Mouse (Mus musculus) ovary, postnatal 10 days (tissue): ENCODE results near the gene Tmem199.

Source experiments
- DNase-seq: peaks from one replicate; pipeline ENCODE4 v3.0.0; 2022; ENCODE audit warnings: low spot score

Tmem199 gene

DNA sequence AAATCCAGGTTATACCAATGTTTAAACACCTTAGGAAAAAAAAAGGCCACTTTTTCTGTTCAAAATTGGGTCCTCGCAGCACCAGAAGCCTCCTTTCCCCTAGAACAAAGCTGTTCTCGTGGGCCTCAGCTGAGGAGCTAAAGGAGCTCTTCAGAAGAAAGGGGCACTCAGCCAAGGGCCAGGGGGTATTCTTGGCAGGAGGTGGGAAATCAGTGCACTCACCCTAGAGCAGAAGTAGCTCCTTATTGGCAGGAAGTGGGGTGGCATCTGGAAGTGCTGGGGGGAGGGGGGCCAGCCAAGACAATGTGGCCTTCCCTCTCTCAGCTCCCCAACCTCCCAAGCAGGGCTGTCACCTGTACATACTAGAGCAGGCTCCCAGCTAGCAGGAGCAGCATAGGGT lies 12.9 kb upstream of the Tmem199 start:
- no peak for DNase-seq

DNA sequence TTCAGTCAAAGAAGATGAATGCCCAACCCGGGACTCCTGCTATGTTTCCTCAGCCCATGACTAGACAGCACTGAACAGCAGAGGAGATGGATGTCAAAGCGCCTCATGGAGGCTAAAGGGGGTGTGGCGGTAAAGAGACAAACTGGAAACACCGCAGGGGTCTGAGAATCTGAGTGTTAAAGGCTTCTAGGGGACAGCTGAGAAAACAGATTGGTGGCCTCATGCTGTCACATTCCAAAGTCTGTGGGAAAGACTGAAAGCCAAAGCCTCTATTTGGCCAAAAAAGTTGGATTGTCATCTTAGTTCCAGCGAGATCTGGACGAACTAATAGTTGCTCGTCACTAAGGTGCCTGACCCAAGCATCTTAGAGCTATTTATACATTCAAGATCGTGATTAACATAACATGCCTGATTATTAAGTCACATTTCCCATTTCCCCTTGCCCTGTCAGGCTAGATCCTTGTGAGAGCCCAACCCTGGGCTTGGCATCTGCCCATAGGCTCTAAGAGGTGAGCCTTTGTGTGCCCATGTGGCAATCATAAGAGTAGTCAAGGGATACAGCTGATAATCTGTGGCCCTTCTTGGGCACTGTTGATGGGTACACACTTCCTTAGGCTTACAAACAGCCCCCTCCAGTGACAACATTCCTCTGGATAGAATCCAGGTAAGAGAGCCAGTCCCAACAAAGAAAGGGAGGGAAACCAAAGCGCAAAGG lies 11.4 kb upstream of the Tmem199 start:
- DNase-seq, result no peak

DNA sequence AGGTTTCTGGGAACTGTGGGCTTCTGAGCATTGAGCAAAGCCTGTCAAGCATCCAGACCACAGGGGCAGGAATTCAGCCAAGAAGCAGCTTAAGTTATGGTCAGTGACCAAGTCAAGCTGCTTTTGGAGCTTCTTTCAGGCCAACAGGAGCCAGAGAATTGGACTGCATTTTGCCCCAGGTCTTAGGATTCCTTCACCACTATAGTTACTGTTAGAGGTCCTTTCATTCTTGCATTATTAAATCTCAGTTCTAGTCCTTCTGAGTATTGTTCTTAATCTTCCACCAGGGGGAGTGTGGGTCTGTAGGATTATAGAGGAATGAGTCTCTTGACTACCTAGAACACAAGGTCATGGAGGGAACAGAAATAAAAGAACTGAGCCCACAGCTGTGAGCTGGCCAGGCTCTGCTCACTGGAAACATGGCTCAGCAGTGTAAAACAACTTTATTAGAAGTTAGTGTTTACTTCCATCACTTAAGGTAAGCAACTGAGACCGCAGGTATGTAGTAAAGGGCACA lies 10.6 kb upstream of the Tmem199 start:
- no peak for DNase-seq

DNA sequence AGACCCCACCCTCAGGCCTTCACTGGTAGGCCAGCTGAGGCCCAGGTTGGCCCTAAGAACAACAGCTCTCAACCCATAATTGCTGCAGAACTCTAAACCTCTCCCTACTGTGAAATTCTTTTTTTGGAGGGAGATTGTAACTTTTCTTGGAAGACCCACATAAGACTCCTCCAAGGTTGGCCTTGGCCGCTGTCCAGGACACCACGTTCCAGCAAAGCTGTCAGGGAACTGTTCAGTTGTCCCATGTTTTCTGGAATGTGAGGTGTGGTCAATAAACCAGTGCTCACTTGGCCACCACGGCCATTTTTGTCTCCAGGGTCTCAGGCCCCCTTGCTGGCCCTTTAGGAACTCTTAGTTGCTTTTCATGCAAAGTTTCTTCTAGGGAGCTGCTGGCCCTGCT lies 9.9 kb upstream of the Tmem199 start:
- no peak for DNase-seq

DNA sequence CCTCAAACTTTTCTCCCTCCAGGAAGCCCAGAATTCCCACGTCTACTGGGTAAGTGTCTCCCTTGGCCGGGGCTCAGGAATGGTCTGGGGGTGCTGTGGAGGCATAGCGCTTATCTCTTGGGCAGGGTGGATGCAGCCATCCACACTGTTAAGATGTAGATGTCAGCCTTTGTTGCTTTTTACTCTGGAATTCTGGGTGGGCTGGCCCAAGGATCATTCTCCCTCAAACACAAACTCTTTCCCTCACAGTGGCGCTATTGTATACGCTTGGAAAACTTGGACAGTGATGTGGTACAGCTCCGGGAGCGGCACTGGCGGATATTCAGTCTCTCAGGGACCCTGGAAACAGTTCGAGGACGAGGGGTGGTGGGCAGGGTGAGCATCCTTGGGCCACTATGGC lies 7.0 kb upstream of the Tmem199 start:
- DNase-seq, result no peak

DNA sequence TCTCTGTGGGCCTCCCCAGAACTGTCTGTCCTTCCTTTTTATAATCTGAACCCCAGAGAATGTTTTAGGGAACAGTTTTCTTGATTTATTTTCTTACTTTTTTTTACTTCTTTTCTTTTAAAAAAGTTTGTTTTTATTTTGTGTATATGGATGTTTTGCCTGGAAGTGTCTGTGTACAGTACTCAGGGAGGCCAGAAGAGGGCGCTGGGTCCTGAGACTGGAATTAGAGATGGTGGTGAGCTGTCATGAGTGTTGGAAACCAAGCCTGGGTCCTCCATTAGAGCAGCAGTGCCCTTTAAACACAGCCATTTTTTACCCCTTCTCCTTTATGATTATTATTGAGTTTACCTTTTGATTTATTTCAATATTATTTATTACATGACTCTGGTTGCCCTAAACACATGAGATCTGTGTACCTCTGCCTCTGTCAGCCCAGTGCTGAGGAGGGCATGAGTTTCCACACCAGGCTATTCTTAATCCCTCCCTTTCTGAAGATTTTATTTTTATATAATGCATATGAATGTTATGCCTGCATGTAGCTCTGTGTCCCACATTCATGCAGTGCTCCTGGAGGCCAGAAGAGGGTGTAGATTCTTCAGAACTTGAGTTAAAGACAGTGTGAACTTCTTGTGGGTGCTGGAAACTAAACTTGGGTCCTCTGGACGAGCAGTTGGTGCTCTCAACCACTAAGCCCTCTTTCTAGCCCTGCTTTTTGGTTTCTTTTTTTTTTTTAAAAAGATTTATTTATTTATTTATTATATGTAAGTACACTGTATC lies 3.8 kb upstream of the Tmem199 start:
- no peak for DNase-seq

DNA sequence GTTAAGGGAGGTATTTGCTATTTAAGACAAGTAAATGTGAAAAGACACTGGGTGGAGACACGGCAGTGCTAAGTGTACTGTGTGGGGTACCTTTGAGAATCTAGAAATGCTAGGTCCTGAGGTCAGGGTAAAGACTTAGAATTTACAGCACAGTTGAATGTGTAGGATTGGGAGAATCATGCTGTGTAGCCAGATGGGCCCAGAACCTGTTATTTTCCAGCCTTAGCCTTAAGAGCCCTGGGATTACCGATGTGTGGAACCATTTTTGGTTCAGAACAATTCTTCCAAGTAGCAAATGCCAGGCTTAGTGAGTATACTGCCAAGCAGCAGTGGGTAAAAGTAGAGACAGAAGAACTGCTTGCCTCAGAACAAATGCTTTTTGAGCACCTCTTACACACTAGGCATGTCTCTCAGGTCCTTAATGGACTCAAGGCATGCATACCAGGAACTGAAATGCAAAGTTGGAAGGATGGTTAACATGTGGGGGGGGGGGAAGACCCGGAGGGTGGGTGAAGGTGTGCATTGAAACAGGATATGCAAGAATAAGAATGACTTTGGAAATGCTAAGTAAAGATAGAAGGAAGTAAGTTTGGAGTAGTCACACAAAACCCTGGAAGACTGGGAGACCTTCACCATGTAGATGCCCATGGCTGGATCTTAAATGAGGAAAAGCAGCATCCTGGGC lies 1.3 kb upstream of the Tmem199 start:
- DNase-seq, result no peak

DNA sequence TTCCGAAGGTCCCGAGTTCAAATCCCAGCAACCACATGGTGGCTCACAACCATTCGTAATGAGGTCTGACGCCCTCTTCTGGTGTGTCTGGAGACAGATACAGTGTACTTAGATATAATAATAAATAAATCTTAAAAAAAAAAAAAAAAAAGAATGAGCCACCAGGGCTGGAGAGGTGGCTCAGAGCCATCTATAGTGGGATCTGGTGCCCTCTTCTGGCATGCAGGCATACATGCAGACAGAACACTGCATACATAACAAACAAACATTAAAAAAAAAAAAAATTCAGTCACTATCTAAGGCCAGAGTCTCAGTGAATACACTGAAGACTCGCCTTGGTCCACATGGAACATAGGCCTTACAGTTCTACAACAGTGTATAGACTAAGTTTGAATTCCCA lies 2.8 kb downstream of the Tmem199 start:
- DNase-seq, result no peak

DNA sequence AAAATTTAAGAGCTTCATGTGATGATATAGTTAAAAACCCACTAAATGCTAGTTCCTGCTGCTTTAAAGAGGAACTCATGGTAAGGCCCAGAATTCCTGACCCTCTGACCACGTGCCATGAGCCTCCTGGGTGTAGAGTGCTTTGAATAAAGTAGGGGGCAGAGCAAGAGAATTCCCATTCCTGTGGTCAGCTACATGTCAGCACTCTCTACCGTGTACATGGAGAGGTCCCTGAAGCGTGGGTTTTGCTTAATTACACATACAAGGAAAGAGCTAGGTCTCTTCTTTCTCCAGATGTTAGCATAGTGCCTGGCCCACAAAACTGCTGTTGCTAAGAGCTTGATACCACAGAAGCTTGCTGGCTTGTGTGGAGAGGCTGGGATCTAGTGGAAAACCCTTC lies 6.5 kb downstream of the Tmem199 start:
- DNase-seq, result no peak

DNA sequence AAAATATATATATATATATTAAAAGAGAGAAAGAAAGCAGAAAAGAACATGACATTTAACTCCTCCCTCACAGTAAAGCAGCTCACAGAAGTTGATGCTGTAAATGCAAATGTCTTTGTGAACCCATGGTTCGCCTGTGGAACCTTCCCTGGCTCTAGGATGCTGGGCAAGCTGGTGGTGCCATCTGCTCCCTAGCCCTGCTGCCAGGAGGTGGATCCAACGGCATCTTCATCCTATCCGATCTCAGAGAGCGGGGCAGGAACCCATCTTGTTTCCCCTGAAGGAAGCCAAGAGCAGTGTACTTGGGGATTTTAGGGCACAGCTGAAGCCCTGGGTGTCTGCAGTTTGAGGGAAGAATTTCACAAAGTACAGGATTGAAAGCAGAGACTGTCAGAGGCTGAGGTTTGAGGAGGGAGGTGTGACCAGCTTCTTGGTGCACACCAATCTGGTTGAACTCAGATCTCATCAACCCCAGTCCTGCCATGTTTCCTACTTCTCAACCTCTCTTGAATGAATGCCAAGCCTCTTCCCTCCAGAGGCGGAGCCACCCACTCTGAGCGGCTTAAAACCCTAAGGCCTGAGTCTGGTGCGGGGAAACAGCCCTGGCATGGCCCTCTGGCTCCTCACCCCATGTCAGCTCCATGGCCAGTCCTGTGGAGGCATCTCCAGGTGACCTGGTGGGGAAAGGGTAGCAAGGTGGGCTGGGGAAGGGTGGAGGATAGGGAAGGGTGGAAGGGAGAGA lies 8.9 kb downstream of the Tmem199 start, which contains the start of gene Sebox:
TSS of gene Sebox (plus strand) at position 539 of the 742 bp plus-strand sequence.
- no peak for DNase-seq

DNA sequence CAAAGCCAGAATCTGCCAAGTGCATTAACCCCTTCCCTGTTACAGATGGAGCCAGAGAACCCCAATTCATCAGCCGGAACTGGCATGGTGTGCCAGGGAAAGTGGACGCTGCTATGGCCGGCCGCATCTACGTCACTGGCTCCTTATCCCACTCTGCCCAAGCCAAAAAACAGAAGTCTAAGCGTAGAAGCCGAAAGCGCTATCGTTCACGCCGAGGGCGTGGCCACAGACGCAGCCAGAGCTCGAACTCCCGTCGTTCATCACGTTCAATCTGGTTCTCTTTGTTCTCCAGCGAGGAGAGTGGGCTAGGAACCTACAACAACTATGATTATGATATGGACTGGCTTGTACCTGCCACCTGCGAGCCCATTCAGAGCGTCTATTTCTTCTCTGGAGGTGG lies 10.4 kb downstream of the Tmem199 start:
- no peak for DNase-seq

DNA sequence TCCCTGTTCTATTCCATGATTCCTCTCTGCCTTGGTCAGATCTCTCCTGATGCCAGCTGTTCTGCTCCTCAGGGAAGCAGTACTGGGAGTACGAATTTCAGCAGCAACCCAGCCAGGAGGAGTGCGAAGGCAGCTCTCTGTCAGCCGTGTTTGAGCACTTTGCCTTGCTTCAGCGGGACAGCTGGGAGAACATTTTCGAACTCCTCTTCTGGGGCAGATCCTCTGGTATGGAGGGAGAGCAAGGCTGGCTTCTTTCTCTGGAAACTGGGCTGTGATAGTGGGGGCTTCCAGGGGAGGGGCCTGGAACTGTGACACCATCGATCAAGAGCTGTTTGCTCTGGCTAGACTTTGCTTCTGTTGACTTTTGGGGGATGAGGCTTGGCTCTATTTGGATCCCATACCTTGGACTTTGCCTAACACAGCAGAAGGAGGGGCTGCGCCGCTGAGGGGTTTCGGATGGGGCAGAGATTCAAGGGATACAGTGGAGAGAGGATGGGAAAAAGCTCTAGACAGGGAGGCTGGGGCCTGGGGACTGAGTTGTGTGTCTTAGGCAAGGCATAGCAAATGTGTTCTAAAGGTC lies 11.3 kb downstream of the Tmem199 start:
- DNase-seq, result no peak

DNA sequence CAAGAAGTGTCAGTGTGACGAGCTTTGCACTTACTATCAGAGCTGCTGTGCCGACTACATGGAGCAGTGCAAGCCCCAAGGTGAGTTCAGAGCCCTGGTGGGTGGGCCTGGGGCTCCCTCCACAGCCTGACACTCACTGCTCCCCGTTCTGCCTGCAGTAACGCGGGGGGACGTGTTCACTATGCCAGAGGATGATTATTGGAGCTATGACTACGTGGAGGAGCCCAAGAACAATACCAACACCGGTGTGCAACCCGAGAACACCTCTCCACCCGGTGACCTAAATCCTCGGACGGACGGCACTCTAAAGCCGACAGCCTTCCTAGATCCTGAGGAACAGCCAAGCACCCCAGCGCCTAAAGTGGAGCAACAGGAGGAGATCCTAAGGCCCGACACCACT lies 12.4 kb downstream of the Tmem199 start:
- no peak for DNase-seq

DNA sequence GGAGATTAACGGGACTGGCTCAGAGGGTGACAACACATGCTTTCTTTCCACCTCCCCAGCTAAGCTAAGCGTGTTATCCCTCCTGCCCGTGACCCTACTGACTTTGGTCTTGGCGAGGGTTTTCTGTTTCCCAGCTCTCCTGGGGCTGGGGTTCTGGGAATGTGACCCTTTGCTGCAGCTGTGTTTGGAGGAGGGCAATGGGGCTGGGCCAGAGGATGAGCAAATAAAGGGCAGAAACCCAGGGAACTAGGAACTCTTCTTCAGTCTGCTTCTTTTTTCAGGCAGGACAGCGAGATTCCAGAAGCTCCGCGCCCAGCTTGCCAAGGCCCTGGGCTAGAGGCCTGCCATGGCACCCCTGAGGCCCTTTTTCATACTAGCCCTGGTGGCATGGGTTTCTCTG lies 13.0 kb downstream of the Tmem199 start, which contains the start of gene Vtn:
TSS of gene Vtn (plus strand) at position 88 of the 400 bp plus-strand sequence.
- no peak for DNase-seq

DNA sequence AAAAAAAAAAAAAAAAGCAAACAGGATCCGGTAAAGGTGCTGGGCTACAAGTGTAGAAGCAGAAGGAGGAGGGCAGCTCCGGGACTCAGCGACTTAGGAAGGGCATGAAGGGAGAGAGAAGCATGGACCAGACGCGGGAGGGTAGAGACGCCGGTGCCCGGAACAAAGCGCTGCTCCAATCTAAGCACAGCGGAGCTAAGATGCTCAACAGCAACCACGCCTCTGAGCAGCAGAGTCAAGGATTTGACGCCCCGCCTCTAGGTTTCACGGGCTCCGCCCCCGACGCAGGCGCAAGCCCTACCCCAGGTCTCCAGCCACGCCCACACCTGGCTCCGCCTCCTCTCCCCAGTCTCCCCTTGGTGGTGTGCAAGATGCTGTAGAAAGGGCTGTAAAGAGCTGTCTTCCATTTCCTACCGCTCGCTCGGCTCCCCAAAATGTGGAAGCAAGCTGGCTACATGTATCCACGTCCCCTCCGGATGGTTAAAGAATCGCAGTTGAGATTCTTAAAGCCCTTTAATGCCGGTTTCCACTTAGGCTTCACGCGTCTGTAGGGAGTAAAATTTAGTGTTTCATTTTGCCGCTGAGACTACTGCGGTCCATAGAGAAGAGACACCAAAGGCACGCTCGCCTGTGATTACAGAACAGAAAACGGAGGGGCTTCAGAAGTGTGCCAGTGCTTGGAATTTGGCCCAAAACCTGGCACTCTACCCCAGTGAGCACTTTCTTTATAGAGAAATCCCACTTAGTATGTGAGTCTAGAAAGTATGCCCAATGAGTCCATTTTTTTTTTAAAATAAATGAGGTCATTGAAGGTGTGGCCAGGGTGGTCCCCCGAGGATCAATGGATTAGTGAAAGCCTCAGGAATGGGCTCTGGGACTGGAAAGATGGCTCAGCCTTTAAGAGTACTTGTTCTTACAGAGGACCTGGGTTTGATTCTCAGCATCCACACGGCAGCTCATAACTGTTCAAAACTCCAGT lies 14.1 kb downstream of the Tmem199 start, which contains the start of gene Sarm1:
TSS of gene Sarm1 (minus strand) at position 211 of the 979 bp plus-strand sequence.
- DNase-seq, result peak; percentile 49

DNA sequence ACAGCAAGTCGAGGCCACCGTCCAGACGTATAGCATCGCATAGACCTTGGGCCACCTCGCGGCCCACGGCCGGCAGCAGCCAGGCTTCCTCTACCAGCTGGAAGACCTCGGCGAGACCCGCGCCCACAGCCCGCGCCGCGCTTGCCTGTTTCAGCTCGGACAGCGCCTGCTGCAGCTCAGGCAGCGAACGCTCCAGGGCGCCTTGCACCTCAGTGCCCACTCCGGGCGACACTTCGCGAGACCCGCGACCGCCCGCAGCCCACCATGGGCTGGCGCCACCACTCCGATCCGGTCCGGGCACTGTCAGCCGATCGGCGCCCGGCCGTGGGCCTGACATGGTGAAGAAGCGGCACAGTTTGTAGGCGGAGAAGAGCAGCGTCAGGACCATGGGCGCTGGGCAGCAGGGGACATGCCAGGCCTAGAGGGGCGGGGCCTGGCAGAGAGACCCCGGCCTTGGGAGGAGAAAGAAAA lies 14.9 kb downstream of the Tmem199 start:
- no peak for DNase-seq

DNA sequence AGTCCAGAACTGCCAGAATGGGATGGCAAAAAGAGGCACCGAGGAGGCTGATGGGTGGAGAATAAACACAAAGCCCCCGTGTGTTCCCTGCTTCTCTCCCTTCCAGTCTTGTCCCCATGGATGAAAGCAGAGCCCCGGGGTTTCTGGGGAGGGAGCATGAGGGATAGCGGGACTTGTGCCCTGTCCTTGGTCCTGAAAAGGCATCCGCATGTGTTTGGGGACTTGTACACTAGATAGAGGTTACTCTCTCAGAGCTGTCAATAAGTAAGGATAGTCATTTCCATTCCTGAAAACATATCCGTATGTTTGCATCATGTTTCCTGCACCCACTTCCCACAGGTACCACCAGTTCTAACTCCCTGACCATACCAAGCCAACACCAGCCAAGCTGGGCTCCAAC lies 16.1 kb downstream of the Tmem199 start:
- DNase-seq, result peak; percentile 15

DNA sequence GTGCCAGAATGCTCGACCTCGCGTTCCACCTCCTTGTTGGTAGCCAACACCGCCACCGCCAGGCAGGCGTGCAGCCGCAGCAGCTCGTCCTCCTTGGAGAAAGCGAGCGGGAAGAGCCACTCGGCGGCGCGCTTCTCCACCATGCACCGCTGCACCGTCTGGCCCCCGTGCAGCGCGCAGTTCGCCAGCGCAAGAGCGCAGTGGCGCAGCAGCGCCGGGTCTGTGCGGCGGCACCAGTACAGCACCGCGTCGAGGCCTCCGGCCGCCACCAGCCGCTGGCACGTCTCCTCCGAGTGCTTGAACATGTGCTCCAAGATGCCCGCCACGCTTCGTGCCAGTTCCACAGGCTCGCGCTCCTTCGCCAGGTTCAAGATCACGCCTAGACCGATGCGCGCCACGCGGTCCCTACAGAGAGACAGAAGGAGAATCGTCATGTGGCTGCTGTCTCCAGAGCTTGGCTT lies 21.2 kb downstream of the Tmem199 start:
- no peak for DNase-seq

DNA sequence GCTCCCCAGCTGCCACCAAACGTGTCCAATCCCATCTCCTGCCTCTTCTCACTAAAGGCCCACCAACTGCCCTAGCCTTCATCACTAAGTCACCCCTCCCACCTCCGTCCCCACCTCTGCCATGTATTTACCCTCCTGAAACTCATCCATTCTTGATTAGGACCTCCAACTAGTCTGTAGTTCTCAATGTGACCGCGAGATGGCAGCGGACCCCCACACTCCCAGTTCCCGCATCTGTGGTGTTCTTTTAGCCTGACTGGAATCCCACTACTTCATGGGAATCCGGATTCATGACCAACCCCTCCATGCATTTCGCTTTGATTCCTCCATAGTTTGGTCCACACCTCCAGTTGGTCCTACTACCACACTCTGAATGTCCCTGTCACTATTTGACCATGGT lies 23.8 kb downstream of the Tmem199 start:
- peak; percentile 52 for DNase-seq

DNA sequence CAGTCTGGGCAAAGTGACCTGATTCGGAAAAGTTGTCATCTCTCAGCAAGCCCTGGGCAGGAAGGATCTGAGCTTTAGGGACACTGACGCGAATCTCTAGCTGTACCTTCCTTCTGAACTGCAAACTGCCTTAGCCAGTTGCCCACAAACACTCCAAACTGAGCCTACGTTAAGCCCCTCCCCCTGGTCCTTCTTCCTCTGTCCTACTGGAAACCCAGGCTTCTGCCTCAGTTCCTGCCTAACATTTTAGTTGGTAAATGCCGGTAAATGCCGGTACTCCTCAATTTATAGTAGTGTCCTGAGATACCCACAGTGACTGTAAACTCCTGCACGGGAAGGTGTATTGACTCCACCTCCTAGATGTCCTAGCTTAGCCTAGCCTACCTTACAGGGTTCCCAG lies 28.3 kb downstream of the Tmem199 start:
- DNase-seq, result no peak
